Mouse (Mus musculus): ENCODE data around the gene Stat3. TPM values are rescaled to one million over a fixed set of nuclear protein-coding genes. Genes with fewer than 3 reads are reported as not detected.

The Stat3 gene
- total RNA-seq, 2 experiments from 2014 or later: 35.9 to 39.0 TPM

GRCm38 (mm10) chr11:100858935-100859578, 80.3 kb downstream of the Stat3 start, which contains the start of gene Stat5a:
Gene Stat5a (plus strand): TSS chr11:100859351.
- peak; percentile 60 to 74 for DNase-seq (ENCODE audit: low spot score in 2 of 2)

- no peak for DNase-seq (ENCODE audit: low spot score in 2 of 2)
Observed at GRCm38 (mm10) chr11:100857960-100858359, 81.4 kb downstream of the Stat3 start.

- DNase-seq (ENCODE audit: low spot score in 2 of 2): no peak
Observed at GRCm38 (mm10) chr11:100855178-100855577, 84.2 kb downstream of the Stat3 start.

- DNase-seq (ENCODE audit: low spot score in 2 of 2): no peak
Observed at GRCm38 (mm10) chr11:100854268-100854667, 85.1 kb downstream of the Stat3 start.

GRCm38 (mm10) chr11:100853018-100853417, 86.3 kb downstream of the Stat3 start:
- no peak for DNase-seq (ENCODE audit: low spot score in 2 of 2)

- no peak for DNase-seq (ENCODE audit: low spot score in 2 of 2)
Observed at GRCm38 (mm10) chr11:100852088-100852487, 87.3 kb downstream of the Stat3 start.

- peak; percentile 36 to 51 for DNase-seq (ENCODE audit: low spot score in 2 of 2)
Observed at GRCm38 (mm10) chr11:100850778-100851528, 88.4 kb downstream of the Stat3 start.

GRCm38 (mm10) chr11:100850038-100850777, 89.1 kb downstream of the Stat3 start, which contains the start of gene Stat5b:
Gene Stat5b (minus strand): TSS chr11:100850724.
- peak; percentile 62 to 79 for DNase-seq (ENCODE audit: low spot score in 2 of 2)

- DNase-seq (ENCODE audit: low spot score in 2 of 2): no peak
Observed at GRCm38 (mm10) chr11:100849456-100850037, 89.8 kb downstream of the Stat3 start.

GRCm38 (mm10) chr11:100848789-100849379, 90.5 kb downstream of the Stat3 start:
- DNase-seq (ENCODE audit: low spot score in 2 of 2): no peak

GRCm38 (mm10) chr11:100848080-100848479, 91.3 kb downstream of the Stat3 start:
- no peak for DNase-seq (ENCODE audit: low spot score in 2 of 2)

- no peak for DNase-seq (ENCODE audit: low spot score in 2 of 2)
Observed at GRCm38 (mm10) chr11:100847572-100847971, 91.8 kb downstream of the Stat3 start.

GRCm38 (mm10) chr11:100845793-100846192, 93.5 kb downstream of the Stat3 start:
- no peak for DNase-seq (ENCODE audit: low spot score in 2 of 2)

- no peak for DNase-seq (ENCODE audit: low spot score in 2 of 2)
Observed at GRCm38 (mm10) chr11:100844121-100844520, 95.2 kb downstream of the Stat3 start.

GRCm38 (mm10) chr11:100843070-100843669, 96.2 kb downstream of the Stat3 start:
- no peak for DNase-seq (ENCODE audit: low spot score in 2 of 2)

- no peak for DNase-seq (ENCODE audit: low spot score in 2 of 2)
Observed at GRCm38 (mm10) chr11:100842025-100842424, 97.3 kb downstream of the Stat3 start.

GRCm38 (mm10) chr11:100840866-100841265, 98.5 kb downstream of the Stat3 start:
- no peak for DNase-seq (ENCODE audit: low spot score in 2 of 2)

GRCm38 (mm10) chr11:100839523-100839922, 99.8 kb downstream of the Stat3 start:
- DNase-seq (ENCODE audit: low spot score in 2 of 2): no peak

- DNase-seq (ENCODE audit: low spot score in 2 of 2): no peak
Observed at GRCm38 (mm10) chr11:100838894-100839293, 100.4 kb downstream of the Stat3 start.

- DNase-seq (ENCODE audit: low spot score in 2 of 2): no peak
Observed at GRCm38 (mm10) chr11:100836923-100837702, 102.2 kb downstream of the Stat3 start.
